Mouse (Mus musculus): ENCODE measurements at regions not wholly inside any gene's neighbourhood (a gene's known extent, or its start where the extent isn't known, plus 50 kb on each side); places are given as distances from the start of the nearest gene placed in this dataset.
A peak's percentile ranks its signal among the peaks of the same experiment; 100 is the strongest.

DNA sequence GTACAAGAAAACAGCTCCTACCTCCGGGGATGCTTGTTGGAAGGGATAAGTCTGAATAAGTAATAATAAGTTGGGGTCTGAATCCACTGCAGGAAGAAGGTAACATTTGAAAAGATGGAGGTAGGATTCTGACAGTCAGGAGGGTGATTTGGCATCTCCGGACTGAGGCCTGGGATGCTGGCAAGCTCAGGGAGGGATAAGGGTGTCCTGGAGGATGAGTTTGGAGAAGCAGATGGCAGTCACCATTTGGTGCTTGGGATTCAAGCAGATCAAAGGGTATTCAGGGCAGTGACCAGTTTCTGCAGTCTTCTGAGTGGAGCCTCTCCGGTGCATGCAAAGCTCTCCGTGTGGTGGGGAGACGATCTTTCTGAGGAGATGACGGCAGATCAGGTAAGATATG is 62.9 kb upstream of the Gm2310 start:
- DNase-seq (ENCODE audit: low spot score) = no peak

DNA sequence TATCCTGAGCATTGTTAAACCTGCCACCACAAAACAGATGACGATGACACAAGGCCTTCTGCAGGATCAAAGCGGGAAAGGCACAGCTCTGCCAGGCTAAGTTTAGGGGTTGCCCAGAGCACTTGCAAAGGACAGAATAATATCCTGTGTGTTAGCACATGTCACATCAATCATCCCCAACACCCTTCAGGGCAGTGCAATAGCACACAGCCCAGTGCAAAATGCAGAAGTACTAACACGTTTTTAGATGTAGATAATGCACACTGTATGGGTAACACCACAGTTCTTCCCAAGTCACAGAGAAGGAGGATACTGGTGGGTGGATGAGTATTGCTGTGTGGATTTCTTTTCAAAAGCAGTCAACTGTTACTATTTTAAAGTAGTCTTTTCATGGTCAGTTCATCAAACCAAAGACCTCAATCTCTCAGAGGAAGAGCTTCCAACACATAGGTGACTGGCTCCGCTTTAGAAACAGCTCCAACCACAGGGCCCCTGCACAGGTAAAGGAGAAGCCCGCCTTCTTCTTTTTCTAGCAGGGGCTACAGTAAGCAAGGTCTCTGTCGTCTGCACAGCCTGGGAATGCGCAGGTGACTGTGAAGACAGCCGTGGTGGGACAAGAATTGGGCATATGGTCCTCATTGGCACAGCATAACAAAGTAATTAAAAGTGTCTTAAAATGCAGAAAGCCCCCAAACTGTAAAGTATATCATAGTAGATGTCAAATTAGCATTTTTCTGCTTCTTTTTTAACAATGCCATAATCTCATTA is 61.6 kb upstream of the Gm2310 start:
- DNase-seq (ENCODE audit: low spot score) = no peak

- DNase-seq (ENCODE audit: low spot score) = no peak
These were observed 60.3 kb upstream of the Gm2310 start for GRCm38 (mm10) chr15:8580077-8580476.

GRCm38 (mm10) chr15:8577480-8577881 is 57.7 kb upstream of the Gm2310 start:
- peak; percentile 12 for DNase-seq (ENCODE audit: low spot score)

DNA sequence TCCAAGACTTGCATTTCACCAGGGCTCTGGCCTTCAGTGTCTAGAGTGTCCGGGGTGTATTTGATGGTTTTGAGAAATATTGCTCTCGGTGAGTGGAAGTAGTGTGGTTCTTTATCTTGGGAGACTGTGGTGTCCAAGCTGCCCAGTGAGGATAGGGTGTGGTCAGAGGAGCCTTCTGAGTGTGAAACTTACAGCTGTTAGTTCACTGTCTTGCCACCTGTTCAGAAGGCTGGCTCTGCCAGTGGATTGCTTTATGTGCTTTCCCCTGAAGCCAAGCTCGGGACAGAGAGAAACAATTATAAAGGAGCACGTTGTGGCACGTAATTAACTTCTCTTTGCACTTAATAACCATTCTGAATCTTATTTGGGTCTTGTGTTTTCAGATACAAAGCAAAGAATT is 57.2 kb upstream of the Gm2310 start:
- DNase-seq (ENCODE audit: low spot score) = no peak

DNA sequence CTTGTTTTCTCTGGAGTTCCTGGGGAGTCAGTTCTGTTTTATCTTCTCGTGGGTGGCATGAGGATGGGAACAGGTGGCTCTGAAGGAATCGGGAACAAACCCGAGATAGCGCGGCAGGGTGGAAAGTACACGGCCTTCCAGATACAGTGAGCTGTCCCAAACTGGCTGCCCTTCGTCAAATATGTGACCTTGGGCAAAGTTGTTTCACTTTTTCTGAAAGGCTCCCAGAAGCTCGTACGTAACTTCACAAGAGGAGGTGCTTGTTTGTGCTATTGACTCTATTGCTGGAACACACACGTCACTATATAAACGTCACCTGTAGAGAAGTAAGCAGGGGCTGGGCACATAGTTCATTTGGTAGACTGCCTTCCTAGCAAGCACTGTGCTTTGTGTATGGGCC is 49.9 kb upstream of the Gm2310 start:
- DNase-seq (ENCODE audit: low spot score) = no peak

Measured in urinary bladder, postnatal 25 days (tissue).